Mouse (Mus musculus): Measurements from ENCODE around the gene Trcg1. TPM values are rescaled to one million over a fixed set of nuclear protein-coding genes. Genes with fewer than 3 reads are reported as not detected.

The Trcg1 gene
- polyA plus RNA-seq, 1 experiment from 2014 or later = not detected

DNA sequence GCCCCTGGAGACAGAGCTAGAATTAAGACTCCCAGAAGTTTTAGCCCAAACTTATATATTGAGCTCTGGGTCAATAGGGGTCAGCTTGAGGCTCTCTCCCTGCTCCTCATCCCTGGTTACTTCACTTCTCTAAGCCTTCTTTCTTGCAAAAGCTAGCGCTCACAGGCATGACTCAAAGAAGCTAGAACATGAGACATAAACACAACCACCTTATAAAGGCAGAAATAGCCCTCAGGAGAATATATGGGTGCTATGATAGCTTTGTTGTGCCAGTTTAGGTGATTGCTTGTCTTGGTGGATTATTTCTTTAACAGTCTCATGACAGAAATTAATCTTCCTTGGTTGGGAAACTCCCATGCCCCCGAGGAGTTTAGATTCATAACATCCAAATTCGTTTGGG is 58.5 kb downstream of the Trcg1 start:
- Histone ChIP-seq H3K27ac (no peak overlapping the region), H3K9me3 (no peaks in the 10 kb centered on the region), H3K4me2 (no peak overlapping the region), H3K27me3 (no peaks in the 10 kb centered on the region), H3K36me3 (no peaks in the 10 kb centered on the region), H3K4me3 (no peak overlapping the region), H3K4me1 (replicated peaks) (no peaks in the 10 kb centered on the region), H3K9ac (no peak overlapping the region)
- no peak for ATAC-seq (ENCODE audit: low FRiP score)
- 82% methylated on average over 3 of the region's 3 CpGs for WGBS

DNA sequence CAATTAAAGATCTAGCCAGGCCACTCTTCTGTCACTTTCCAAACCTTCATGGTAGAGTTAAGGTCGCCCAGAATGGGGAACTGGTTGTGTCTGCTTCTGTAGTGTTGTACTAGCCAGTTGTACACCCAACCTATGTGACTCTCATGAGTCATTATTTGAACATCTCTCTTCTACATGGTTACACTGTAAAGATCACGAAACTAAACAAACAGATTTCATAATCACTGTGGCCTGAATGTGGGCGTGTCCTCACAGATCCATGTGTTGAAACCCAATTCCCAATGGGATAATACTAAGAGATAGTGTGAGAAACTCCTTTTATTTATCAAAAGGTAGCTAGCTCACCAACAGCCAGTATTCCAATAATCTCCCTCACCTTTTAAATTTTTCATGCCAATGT is 59.3 kb downstream of the Trcg1 start:
- Histone ChIP-seq H3K4me3 (no peak overlapping the region), H3K27ac (no peak overlapping the region), H3K36me3 (no peaks in the 10 kb centered on the region), H3K27me3 (no peaks in the 10 kb centered on the region), H3K9me3 (no peaks in the 10 kb centered on the region), H3K4me2 (no peak overlapping the region), H3K9ac (no peak overlapping the region), H3K4me1 (replicated peaks) (no peaks in the 10 kb centered on the region)
- 84% methylated on average over 3 of the region's 3 CpGs for WGBS
- no peak for ATAC-seq (ENCODE audit: low FRiP score)

DNA sequence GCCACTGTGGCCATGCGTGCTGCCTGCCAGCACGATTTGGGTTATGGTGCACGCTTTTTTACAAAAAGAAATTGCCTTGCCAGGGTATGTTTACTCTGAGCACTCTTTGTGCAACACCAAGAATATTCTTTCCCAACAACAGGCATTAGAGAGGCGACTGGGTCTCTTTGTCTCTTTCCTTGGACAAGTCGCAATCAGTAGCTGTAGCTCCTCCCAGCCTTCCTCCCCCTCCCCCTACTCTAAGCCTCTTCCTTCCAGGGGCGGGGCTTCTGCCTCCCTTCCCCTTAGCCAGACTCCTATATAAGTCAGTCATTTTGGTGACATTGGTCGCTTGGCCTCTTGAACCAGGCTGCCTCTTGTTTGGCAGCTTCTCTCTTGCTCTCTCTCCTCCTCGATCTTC is 59.9 kb downstream of the Trcg1 start:
- no peak for ATAC-seq (ENCODE audit: low FRiP score)

DNA sequence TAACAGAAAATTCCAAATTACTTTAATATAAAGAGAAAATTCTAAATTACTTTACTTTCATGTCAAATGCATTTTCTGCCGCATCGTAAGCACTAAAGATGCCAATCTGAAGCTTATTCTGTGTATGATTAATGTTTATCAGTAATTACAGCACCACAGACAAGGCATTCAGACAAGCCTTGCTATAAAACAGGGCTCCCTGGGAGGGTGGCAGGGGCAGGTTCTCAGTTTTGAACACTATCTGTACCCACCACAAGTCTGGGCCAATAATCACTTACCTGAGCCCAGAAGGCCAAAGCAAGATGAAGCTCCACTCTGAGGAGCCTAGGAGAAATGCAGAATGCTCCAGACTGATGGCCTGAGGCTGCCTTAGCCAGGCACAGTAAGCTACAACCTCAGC is 61.6 kb downstream of the Trcg1 start:
- H3K27ac ChIP-seq = no peak overlapping the region
- H3K4me3 ChIP-seq = no peak overlapping the region
- no peak overlapping the region for H3K9ac ChIP-seq
- 95% methylated on average over 2 of the region's 2 CpGs for WGBS
- H3K36me3 ChIP-seq = no peaks in the 10 kb centered on the region
- H3K27me3 ChIP-seq = no peaks in the 10 kb centered on the region
- no peaks in the 10 kb centered on the region for H3K4me1 ChIP-seq (replicated peaks)
- ATAC-seq (ENCODE audit: low FRiP score) = no peak
- no peak overlapping the region for H3K4me2 ChIP-seq
- no peaks in the 10 kb centered on the region for H3K9me3 ChIP-seq

More for the DNA sequence above, 59.9 kb downstream of the Trcg1 start:
- H3K9me3 ChIP-seq = no peaks in the 10 kb centered on the region
- H3K9ac ChIP-seq = no peak overlapping the region
- H3K27ac ChIP-seq = no peak overlapping the region
- H3K4me3 ChIP-seq = no peak overlapping the region
- H3K4me2 ChIP-seq = no peak overlapping the region
- no peaks in the 10 kb centered on the region for H3K27me3 ChIP-seq
- WGBS = 64% methylated on average over 8 of the region's 8 CpGs
- no peaks in the 10 kb centered on the region for H3K36me3 ChIP-seq
- H3K4me1 ChIP-seq (replicated peaks) = no peaks in the 10 kb centered on the region

Other genes with a start within 250 kb of the Trcg1 start
- 22.7 and 23.1 TPM in 2 replicates for gene Ptpn9, start 241.6 kb upstream of the Trcg1 start, polyA plus RNA-seq (2015; fragmentation: Nextera tagmentation; extraction: Ambion mirVana)
- gene Sin3a, start 164.5 kb upstream of the Trcg1 start, polyA plus RNA-seq (2015; fragmentation: Nextera tagmentation; extraction: Ambion mirVana) = 26.0 and 28.8 TPM in 2 replicates
- 66.7 and 82.1 TPM in 2 replicates for gene Man2c1, start 105.9 kb upstream of the Trcg1 start, polyA plus RNA-seq (2015; fragmentation: Nextera tagmentation; extraction: Ambion mirVana)
- gene Neil1, start 88.3 kb upstream of the Trcg1 start, polyA plus RNA-seq (2015; fragmentation: Nextera tagmentation; extraction: Ambion mirVana) = 9.1 and 11.0 TPM in 2 replicates
- gene Commd4, start 78.2 kb upstream of the Trcg1 start, polyA plus RNA-seq (2015; fragmentation: Nextera tagmentation; extraction: Ambion mirVana) = 163 and 171 TPM in 2 replicates
- 3.8 and 5.4 TPM in 2 replicates for gene 1700017B05Rik, start 26.1 kb downstream of the Trcg1 start, polyA plus RNA-seq (2015; fragmentation: Nextera tagmentation; extraction: Ambion mirVana)
- 25.6 and 26.0 TPM in 2 replicates for gene Ppcdc, start 203.6 kb downstream of the Trcg1 start, polyA plus RNA-seq (2015; fragmentation: Nextera tagmentation; extraction: Ambion mirVana)
- gene Scamp5, start 231.5 kb downstream of the Trcg1 start, polyA plus RNA-seq (2015; fragmentation: Nextera tagmentation; extraction: Ambion mirVana) = 86.3 and 94.6 TPM in 2 replicates

Data from hindbrain, embryonic 13.5 days (tissue).